10 mouse cellular contexts compared by ENCODE assay signal in genomic region chr5:120514754-120515153, GRCm38 (mm10). TPM values are rescaled to one million over a fixed set of nuclear protein-coding genes. Genes with fewer than 3 reads are reported as not detected.
DNase-seq lines count a peak whose midpoint lies in the region; ATAC-seq lines count a peak whose summit lies in the region.
"Had no signal": no experiment of that assay in that cellular context is flagged by ENCODE, and none has a peak within 500 bp of the region (broad histone marks: within the 10 kb centered on the region; RNA-seq: fewer than 3 reads in every experiment).

No protein-coding gene starts in this region.

- WGBS in midbrain, embryonic 14.5 days = 35% methylated on average over 4 of the region's 4 CpGs
- 42% methylated on average over 4 of the region's 4 CpGs for WGBS in midbrain, embryonic 15.5 days
- WGBS in intestine, embryonic 15.5 days = 8% methylated on average over 4 of the region's 4 CpGs

- H3K9me3 ChIP-seq in midbrain, embryonic 14.5 days (ENCODE audit: control insufficient read depth, low read length) = no peaks in the 10 kb centered on the region
- no peaks in the 10 kb centered on the region for H3K9me3 ChIP-seq in midbrain, embryonic 15.5 days
- no peaks in the 10 kb centered on the region for H3K9me3 ChIP-seq in intestine, embryonic 15.5 days
- H3K9me3 ChIP-seq: midbrain, embryonic 12.5 days had no signal

- H3K9ac ChIP-seq in midbrain, embryonic 14.5 days (replicated peaks; ENCODE audit: low read length) = no peak overlapping the region
- no peak overlapping the region for H3K9ac ChIP-seq in midbrain, embryonic 15.5 days
- H3K9ac ChIP-seq in intestine, embryonic 15.5 days = no peak overlapping the region
- H3K9ac ChIP-seq: midbrain, embryonic 12.5 days had no signal

- no peaks in the 10 kb centered on the region for H3K36me3 ChIP-seq in midbrain, embryonic 14.5 days (ENCODE audit: control insufficient read depth, insufficient read depth, low read length)
- H3K36me3 ChIP-seq in midbrain, embryonic 15.5 days (replicated peaks) = no peaks in the 10 kb centered on the region
- no peaks in the 10 kb centered on the region for H3K36me3 ChIP-seq in intestine, embryonic 15.5 days
- H3K36me3 ChIP-seq: midbrain, embryonic 12.5 days had no signal

- H3K27me3 ChIP-seq in midbrain, embryonic 14.5 days (ENCODE audit: control insufficient read depth, insufficient read depth, low read length) = no peaks in the 10 kb centered on the region; the same call in 1 of the 2 replicates
- peaks cover 13% of the 10 kb centered on the region for H3K27me3 ChIP-seq in midbrain, embryonic 15.5 days (replicated peaks)
- H3K27me3 ChIP-seq in intestine, embryonic 15.5 days (replicated peaks) = no peaks in the 10 kb centered on the region

- peak; percentile 58 for DNase-seq in adrenal gland, postnatal 14 days
- no peak for DNase-seq in adrenal gland, adult 8-10 months
- peak; percentile 45 for DNase-seq in midbrain, embryonic 14.5 days
- DNase-seq in lung, postnatal 4 days = peak; percentile 75 to 83
- no peak for DNase-seq in T-cell, adult 2 months (ENCODE audit: low spot score)
- DNase-seq in B cell, adult 2 months = no peak
- DNase-seq: thymus, postnatal 25 days had no signal

- H3K4me3 ChIP-seq in midbrain, embryonic 14.5 days (replicated peaks; ENCODE audit: low read depth, low read length) = no peak overlapping the region
- no peak overlapping the region for H3K4me3 ChIP-seq in midbrain, embryonic 15.5 days
- H3K4me3 ChIP-seq in intestine, embryonic 15.5 days (replicated peaks) = no peak overlapping the region
- H3K4me3 ChIP-seq: midbrain, embryonic 12.5 days had no signal

- no peak for ATAC-seq in midbrain, embryonic 14.5 days (ENCODE audit: low FRiP score, low TSS enrichment)
- ATAC-seq in midbrain, embryonic 15.5 days (replicated peaks) = no peak
- ATAC-seq in intestine, embryonic 15.5 days = no peak; the same call in 1 of the 2 replicates

- H3K27ac ChIP-seq in midbrain, embryonic 14.5 days (replicated peaks; ENCODE audit: low read depth, low read length) = no peak overlapping the region
- no peak overlapping the region for H3K27ac ChIP-seq in midbrain, embryonic 15.5 days
- peak overlapping the region; percentile 41; the same call in 1 of the 2 replicates for H3K27ac ChIP-seq in intestine, embryonic 15.5 days
- H3K27ac ChIP-seq: midbrain, embryonic 12.5 days had no signal

- H3K4me2 ChIP-seq in midbrain, embryonic 14.5 days (ENCODE audit: low read length) = no peak overlapping the region
- no peak overlapping the region for H3K4me2 ChIP-seq in midbrain, embryonic 15.5 days
- H3K4me2 ChIP-seq in intestine, embryonic 15.5 days (replicated peaks) = no peak overlapping the region
- H3K4me2 ChIP-seq: midbrain, embryonic 12.5 days had no signal

- peaks cover 12% of the 10 kb centered on the region; the same call in 1 of the 2 replicates for H3K4me1 ChIP-seq in midbrain, embryonic 14.5 days (ENCODE audit: control insufficient read depth, insufficient read depth, low read length)
- peaks cover 20% of the 10 kb centered on the region; the same call in 1 of the 2 replicates for H3K4me1 ChIP-seq in midbrain, embryonic 15.5 days
- H3K4me1 ChIP-seq in intestine, embryonic 15.5 days (replicated peaks) = peaks cover 45% of the 10 kb centered on the region

RNA-seq across cellular contexts. Expression of gene Slc8b1, which starts 3.8 kb away (rescaled TPM):
- total RNA-seq in adrenal gland, postnatal 14 days (2021) = 33.5 and 35.6 TPM in 2 replicates
- total RNA-seq in adrenal gland, adult 8-10 months (2022) = 10 to 100 TPM; 29.5 to 36.7 (median 34.1) TPM
- 0.85 and 1.5 TPM in 2 replicates for polyA plus RNA-seq in midbrain, embryonic 14.5 days (2014; fragmentation: Nextera tagmentation; extraction: Ambion mirVana)
- 1.6 and 2.5 TPM in 2 replicates for polyA plus RNA-seq in midbrain, embryonic 15.5 days (2015; fragmentation: Nextera tagmentation; extraction: Ambion mirVana)
- polyA plus RNA-seq in intestine, embryonic 15.5 days (2015; fragmentation: Nextera tagmentation; extraction: Ambion mirVana) = 6.2 and 6.6 TPM in 2 replicates

RNA-seq across cellular contexts. Expression of gene Plbd2, which starts 11.3 kb away (rescaled TPM):
- total RNA-seq in adrenal gland, postnatal 14 days (2021) = 63.6 and 70.5 TPM in 2 replicates
- 100 to 1,000 TPM in 2 of 4 experiments, 10 to 100 TPM in 2; 97.4 to 106 (median 100) TPM for total RNA-seq in adrenal gland, adult 8-10 months (2022)
- polyA plus RNA-seq in midbrain, embryonic 14.5 days (2014; fragmentation: Nextera tagmentation; extraction: Ambion mirVana) = 24.7 and 26.1 TPM in 2 replicates
- 36.8 and 37.2 TPM in 2 replicates for polyA plus RNA-seq in midbrain, embryonic 15.5 days (2015; fragmentation: Nextera tagmentation; extraction: Ambion mirVana)
- 49.8 and 50.2 TPM in 2 replicates for polyA plus RNA-seq in intestine, embryonic 15.5 days (2015; fragmentation: Nextera tagmentation; extraction: Ambion mirVana)

RNA-seq across cellular contexts. Expression of gene Sds, which starts 38.4 kb away (rescaled TPM):
- 3.5 and 28.1 TPM in 2 replicates for total RNA-seq in adrenal gland, postnatal 14 days (2021)
- under 1 TPM in 1 of 4 experiments, not detected in 3; 0.35 TPM for total RNA-seq in adrenal gland, adult 8-10 months (2022)
- 0.55 TPM in 1 of 2 replicates, not detected in the other for polyA plus RNA-seq in midbrain, embryonic 14.5 days (2014; fragmentation: Nextera tagmentation; extraction: Ambion mirVana)
- 0.36 TPM in 1 of 2 replicates, not detected in the other for polyA plus RNA-seq in midbrain, embryonic 15.5 days (2015; fragmentation: Nextera tagmentation; extraction: Ambion mirVana)
- not detected in 2 replicates for polyA plus RNA-seq in intestine, embryonic 15.5 days (2015; fragmentation: Nextera tagmentation; extraction: Ambion mirVana)
- polyA plus RNA-seq: midbrain, embryonic 12.5 days had no signal

RNA-seq across cellular contexts. Expression of gene Sdsl, which starts 42.1 kb away (rescaled TPM):
- total RNA-seq in adrenal gland, postnatal 14 days (2021) = 43.0 and 43.7 TPM in 2 replicates
- total RNA-seq in adrenal gland, adult 8-10 months (2022) = 100 to 1,000 TPM in 3 of 4 experiments, 10 to 100 TPM in 1; 96.5 to 107 (median 105) TPM
- 6.0 TPM in 2 replicates for polyA plus RNA-seq in midbrain, embryonic 14.5 days (2014; fragmentation: Nextera tagmentation; extraction: Ambion mirVana)
- polyA plus RNA-seq in midbrain, embryonic 15.5 days (2015; fragmentation: Nextera tagmentation; extraction: Ambion mirVana) = 5.6 and 6.0 TPM in 2 replicates
- polyA plus RNA-seq in intestine, embryonic 15.5 days (2015; fragmentation: Nextera tagmentation; extraction: Ambion mirVana) = 14.0 and 18.0 TPM in 2 replicates

Comparison
In these comparisons a context has a peak if more than half of its experiments do, and no peak if none do; other contexts are left out.
1. DNase-seq: peak in adrenal gland, postnatal 14 days (single experiment), midbrain, embryonic 14.5 days (single experiment) and lung, postnatal 4 days (2 of 2); none in adrenal gland, adult 8-10 months (single experiment), T-cell, adult 2 months (single experiment) and B cell, adult 2 months (0 of 2).